In genomic region chr11:72408451-72409170, GRCm38 (mm10) we compare ENCODE assay signal across 19 mouse cellular contexts. TPM values are rescaled to one million over a fixed set of nuclear protein-coding genes. Genes with fewer than 3 reads are reported as not detected.
DNase-seq lines count a peak whose midpoint lies in the region; ATAC-seq and TF ChIP-seq lines count a peak whose summit lies in the region.
"Had no signal": no experiment of that assay in that cellular context is flagged by ENCODE, and none has a peak within 500 bp of the region (broad histone marks: within the 10 kb centered on the region; RNA-seq: fewer than 3 reads in every experiment).

No protein-coding gene starts in this region.

- peak overlapping the region; percentile 93 for H3K4me3 ChIP-seq in heart, embryonic 14.5 days (ENCODE audit: control insufficient read depth in 1 of 2, insufficient read depth in 1 of 2, low read depth in 1 of 2, low read length in 2 of 2)
- peak overlapping the region; percentile 37 for H3K4me3 ChIP-seq in lung, adult 2 months (replicated peaks; ENCODE audit: extremely low read depth, low read depth, low read length)
- H3K4me3 ChIP-seq in heart, postnatal 0 days (ENCODE audit: low read depth, low read length): peak overlapping the region; percentile 82
- no peak overlapping the region for H3K4me3 ChIP-seq in neural tube, embryonic 13.5 days
- H3K4me3 ChIP-seq: layer of hippocampus, adult 2 months; liver, embryonic 15.5 days; myocyte had no signal

- peaks cover 16% of the 10 kb centered on the region for H3K36me3 ChIP-seq in heart, embryonic 14.5 days (ENCODE audit: control insufficient read depth, insufficient read depth, low read length)
- H3K36me3 ChIP-seq in heart, postnatal 0 days (replicated peaks; ENCODE audit: control insufficient read depth, insufficient read depth, low read length): no peaks in the 10 kb centered on the region
- H3K36me3 ChIP-seq in neural tube, embryonic 13.5 days: no peaks in the 10 kb centered on the region
- H3K36me3 ChIP-seq: liver, embryonic 15.5 days had no signal

- H3K9me3 ChIP-seq in heart, embryonic 14.5 days (ENCODE audit: control insufficient read depth, low read length): no peaks in the 10 kb centered on the region
- H3K9me3 ChIP-seq in heart, postnatal 0 days (replicated peaks; ENCODE audit: control insufficient read depth, low read length): no peaks in the 10 kb centered on the region
- no peaks in the 10 kb centered on the region for H3K9me3 ChIP-seq in neural tube, embryonic 13.5 days
- H3K9me3 ChIP-seq: liver, embryonic 15.5 days had no signal

- no peak for TF ChIP-seq POLR2A in lung, adult 2 months (IDR thresholded peaks at IDR 0.05; ENCODE audit: borderline replicate concordance, extremely low read depth, low read depth, low read length)

- no peak for DNase-seq in heart, adult 9 months (ENCODE audit: low spot score in 2 of 2)
- no peak for DNase-seq in lung, adult 2 months
- DNase-seq in lung, postnatal 36 days: no peak
- DNase-seq in heart, postnatal 0 days (ENCODE audit: low spot score): no peak
- no peak for DNase-seq in adrenal gland, adult 18-20 months (ENCODE audit: low spot score in 2 of 2)
- no peak for DNase-seq in ovary, adult 18-20 months (ENCODE audit: low spot score)
- DNase-seq: cerebellum, adult 8-10 months; gastrocnemius, postnatal 10 days; spleen, adult 18-20 months had no signal

- peak overlapping the region; percentile 95 to 96 for H3K27ac ChIP-seq in heart, embryonic 14.5 days (replicated peaks in 1 of 2; ENCODE audit: control insufficient read depth in 1 of 2, insufficient read depth in 1 of 2, low read depth in 2 of 2, low read length in 2 of 2)
- H3K27ac ChIP-seq in heart, postnatal 0 days (ENCODE audit: low read depth): peak overlapping the region; percentile 88
- no peak overlapping the region for H3K27ac ChIP-seq in neural tube, embryonic 13.5 days (replicated peaks)
- H3K27ac ChIP-seq: layer of hippocampus, adult 2 months; liver, embryonic 15.5 days had no signal

- no peak for ATAC-seq in heart, embryonic 14.5 days (ENCODE audit: insufficient number of reproducible peaks, insufficient read depth, low FRiP score, low read depth)
- ATAC-seq in heart, postnatal 0 days (ENCODE audit: insufficient read depth, low read depth): no peak
- ATAC-seq in neural tube, embryonic 13.5 days (ENCODE audit: low read depth): no peak
- ATAC-seq: CD4-positive, CD25-positive, alpha-beta regulatory T cell, adult 4 months; forebrain, embryonic 14.5 days; hindbrain, embryonic 16.5 days had no signal

- H3K4me1 ChIP-seq in heart, embryonic 14.5 days (ENCODE audit: control insufficient read depth in 2 of 2, insufficient read depth in 2 of 2, low read length in 2 of 2): peaks cover 64 to 75% of the 10 kb centered on the region in 2 experiments
- peaks cover 2% of the 10 kb centered on the region; the same call in 1 of the 2 replicates for H3K4me1 ChIP-seq in lung, adult 2 months (ENCODE audit: control insufficient read depth, insufficient read depth, low read length)
- peaks cover 58% of the 10 kb centered on the region for H3K4me1 ChIP-seq in heart, postnatal 0 days (ENCODE audit: control insufficient read depth, insufficient read depth)
- peaks cover 29% of the 10 kb centered on the region for H3K4me1 ChIP-seq in neural tube, embryonic 13.5 days (replicated peaks)

- WGBS in heart, embryonic 14.5 days: 20% methylated on average over 9 of the region's 9 CpGs
- WGBS in lung, adult 2 months: 59% methylated on average over 9 of the region's 9 CpGs
- WGBS in heart, postnatal 0 days: 39% methylated on average over 9 of the region's 9 CpGs
- WGBS in neural tube, embryonic 13.5 days: 28% methylated on average over 9 of the region's 9 CpGs

- H3K27me3 ChIP-seq in heart, embryonic 14.5 days (ENCODE audit: control insufficient read depth, insufficient read depth, low read length): no peaks in the 10 kb centered on the region
- no peaks in the 10 kb centered on the region for H3K27me3 ChIP-seq in heart, postnatal 0 days (ENCODE audit: control insufficient read depth, insufficient read depth, low read length)
- H3K27me3 ChIP-seq in neural tube, embryonic 13.5 days: peaks cover 58% of the 10 kb centered on the region

- peak overlapping the region; percentile 94 for H3K9ac ChIP-seq in heart, embryonic 14.5 days (ENCODE audit: low read length)
- 0 out of 2 replicates have a peak overlapping the region, but pooled peaks have one; percentile 0 for H3K9ac ChIP-seq in heart, postnatal 0 days (replicated peaks; ENCODE audit: low read depth, low read length)
- H3K9ac ChIP-seq in neural tube, embryonic 13.5 days: no peak overlapping the region
- H3K9ac ChIP-seq: liver, embryonic 15.5 days had no signal

- H3K4me2 ChIP-seq in heart, embryonic 14.5 days (ENCODE audit: low read length): peak overlapping the region; percentile 73
- H3K4me2 ChIP-seq in heart, postnatal 0 days (ENCODE audit: low read depth, low read length): peak overlapping the region; percentile 92
- H3K4me2 ChIP-seq in neural tube, embryonic 13.5 days: peak overlapping the region; percentile 98
- H3K4me2 ChIP-seq: midbrain, embryonic 11.5 days had no signal

- no peak for TF ChIP-seq CTCF in lung, adult 2 months (IDR thresholded peaks at IDR 0.05; ENCODE audit: insufficient read depth, low read length)
- TF ChIP-seq CTCF in heart, postnatal 0 days (IDR thresholded peaks at IDR 0.05; ENCODE audit: low read depth): no peak

- TF ChIP-seq EP300 in heart, postnatal 0 days (IDR thresholded peaks at IDR 0.05; ENCODE audit: low read depth): no peak

RNA-seq across cellular contexts. Expression of gene Smtnl2, which starts 2.9 kb away (rescaled TPM):
- polyA plus RNA-seq in heart, embryonic 14.5 days (2014; fragmentation: Nextera tagmentation; extraction: Ambion mirVana): 116 and 122 TPM in 2 replicates
- 32.1 and 34.5 TPM in 2 replicates for polyA plus RNA-seq in lung, adult 2 months (2012; rRNA removed)
- total RNA-seq in heart, postnatal 0 days (2014; rRNA removed; ENCODE audit: low replicate concordance): 88.5 and 93.0 TPM in 2 replicates
- polyA plus RNA-seq in heart, postnatal 0 days (2015; fragmentation: Nextera tagmentation; extraction: Ambion mirVana): 72.9 and 79.2 TPM in 2 replicates
- polyA plus RNA-seq in neural tube, embryonic 13.5 days (2015; fragmentation: Nextera tagmentation; extraction: Ambion mirVana): 8.9 and 10.5 TPM in 2 replicates
- total RNA-seq in adrenal gland, adult 18-20 months (2021): 1 to 10 TPM; 1.3 to 2.6 TPM

RNA-seq across cellular contexts. Expression of gene Ggt6, which starts 26.7 kb away (rescaled TPM):
- not detected in 2 replicates for polyA plus RNA-seq in heart, embryonic 14.5 days (2014; fragmentation: Nextera tagmentation; extraction: Ambion mirVana)
- polyA plus RNA-seq in lung, adult 2 months (2012; rRNA removed): 2.9 and 7.0 TPM in 2 replicates
- 5.3 TPM in 1 of 2 replicates, not detected in the other for total RNA-seq in heart, postnatal 0 days (2014; rRNA removed; ENCODE audit: low replicate concordance)
- polyA plus RNA-seq in heart, postnatal 0 days (2015; fragmentation: Nextera tagmentation; extraction: Ambion mirVana): 0.05 TPM in 1 of 2 replicates, not detected in the other
- polyA plus RNA-seq in neural tube, embryonic 13.5 days (2015; fragmentation: Nextera tagmentation; extraction: Ambion mirVana): not detected in 2 replicates
- total RNA-seq in adrenal gland, adult 18-20 months (2021): 1 to 10 TPM in 1 of 2 experiments, under 1 TPM in 1; 0.80 to 3.4 TPM
- total RNA-seq: layer of hippocampus, adult 2 months had no signal
- polyA plus RNA-seq: CD4-positive, CD25-positive, alpha-beta regulatory T cell, adult 4 months; embryonic facial prominence, embryonic 11.5 days; forebrain, embryonic 14.5 days; hindbrain, embryonic 16.5 days; midbrain, embryonic 11.5 days; myocyte had no signal

RNA-seq across cellular contexts. Expression of gene Mybbp1a, which starts 32.5 kb away (rescaled TPM):
- polyA plus RNA-seq in heart, embryonic 14.5 days (2014; fragmentation: Nextera tagmentation; extraction: Ambion mirVana): 61.9 and 64.7 TPM in 2 replicates
- 26.1 and 32.8 TPM in 2 replicates for polyA plus RNA-seq in lung, adult 2 months (2012; rRNA removed)
- total RNA-seq in heart, postnatal 0 days (2014; rRNA removed; ENCODE audit: low replicate concordance): 20.5 and 20.9 TPM in 2 replicates
- polyA plus RNA-seq in heart, postnatal 0 days (2015; fragmentation: Nextera tagmentation; extraction: Ambion mirVana): 41.3 and 42.1 TPM in 2 replicates
- polyA plus RNA-seq in neural tube, embryonic 13.5 days (2015; fragmentation: Nextera tagmentation; extraction: Ambion mirVana): 69.6 and 80.7 TPM in 2 replicates
- total RNA-seq in adrenal gland, adult 18-20 months (2021): 10 to 100 TPM; 75.1 to 86.3 TPM

RNA-seq across cellular contexts. Expression of gene Tekt1, which starts 46.4 kb away (rescaled TPM):
- 0.19 and 0.28 TPM in 2 replicates for polyA plus RNA-seq in heart, embryonic 14.5 days (2014; fragmentation: Nextera tagmentation; extraction: Ambion mirVana)
- 4.8 and 8.3 TPM in 2 replicates for polyA plus RNA-seq in lung, adult 2 months (2012; rRNA removed)
- total RNA-seq in heart, postnatal 0 days (2014; rRNA removed; ENCODE audit: low replicate concordance): not detected in 2 replicates
- polyA plus RNA-seq in heart, postnatal 0 days (2015; fragmentation: Nextera tagmentation; extraction: Ambion mirVana): 0.19 and 0.62 TPM in 2 replicates
- 7.0 and 7.3 TPM in 2 replicates for polyA plus RNA-seq in neural tube, embryonic 13.5 days (2015; fragmentation: Nextera tagmentation; extraction: Ambion mirVana)
- total RNA-seq in adrenal gland, adult 18-20 months (2021): under 1 TPM; 0.20 to 0.26 TPM
- polyA plus RNA-seq: CD4-positive, CD25-positive, alpha-beta regulatory T cell, adult 4 months; liver, embryonic 15.5 days; myocyte had no signal
